Comparison of ENCODE assay signal across 31 mouse cellular contexts in the genomic region with DNA sequence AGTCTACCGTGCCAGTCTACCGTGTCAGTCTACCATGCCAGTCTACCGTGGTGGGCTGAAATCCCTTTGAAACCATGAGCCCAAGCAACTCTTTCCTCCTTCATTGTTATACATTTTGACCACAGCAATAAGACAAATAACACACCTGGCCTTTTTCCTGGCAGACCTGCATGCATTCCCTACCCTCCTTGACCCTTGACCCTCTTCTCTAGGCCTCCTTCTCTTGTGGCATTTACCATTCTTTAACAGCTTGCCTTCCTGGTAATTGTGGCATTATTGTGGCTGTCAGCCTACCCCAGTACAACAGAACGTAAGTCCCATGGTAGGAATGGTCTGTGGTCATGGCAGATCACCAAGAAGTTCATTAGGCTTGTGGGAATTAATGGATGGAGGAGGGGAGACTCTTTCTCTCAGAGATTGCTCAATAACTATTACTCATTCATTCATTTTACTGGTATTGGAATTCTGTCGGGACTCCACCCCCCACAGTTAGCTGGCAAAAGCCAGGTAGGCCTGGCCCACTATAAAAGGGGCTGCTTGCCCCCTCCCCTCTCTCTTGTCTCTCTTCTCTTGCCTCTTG. TPM values are rescaled to one million over a fixed set of nuclear protein-coding genes. Genes with fewer than 3 reads are reported as not detected.
DNase-seq lines count a peak whose midpoint lies in the region; ATAC-seq and TF ChIP-seq lines count a peak whose summit lies in the region.
"Had no signal": no experiment of that assay in that cellular context is flagged by ENCODE, and none has a peak within 500 bp of the region (broad histone marks: within the 10 kb centered on the region; RNA-seq: fewer than 3 reads in every experiment).

No protein-coding gene starts in this region.

- intact Hi-C loops in left cerebral cortex, postnatal 25 days (cut with DNase I), result no loop called here

- no peak for ATAC-seq in liver, embryonic 12.5 days
- ATAC-seq in megakaryocyte, adult 5-6 weeks (ENCODE audit: poor library complexity, severe bottlenecking), result no peak
- ATAC-seq: activated CD4-positive, CD25-positive, alpha-beta regulatory T cell, adult 4 months; forebrain, embryonic 14.5 days; hindbrain, postnatal 0 days; inflammation-experienced regulatory T-cells, adult 6 months had no signal

- H3K9ac ChIP-seq in liver, adult 2 months (ENCODE audit: low read depth, low read length), result no peak overlapping the region
- H3K9ac ChIP-seq in liver, embryonic 12.5 days, result no peak overlapping the region
- H3K9ac ChIP-seq: embryonic facial prominence, embryonic 13.5 days; heart, embryonic 13.5 days; hindbrain, embryonic 14.5 days had no signal

- 0 out of 2 replicates have a peak, but pooled peaks cover 2% of the 10 kb centered on the region for H3K9me3 ChIP-seq in liver, embryonic 12.5 days (replicated peaks)
- peaks cover 28% of the 10 kb centered on the region for H3K9me3 ChIP-seq in megakaryocyte, embryonic 14.5 days
- H3K9me3 ChIP-seq: embryonic facial prominence, embryonic 10.5 days; embryonic facial prominence, embryonic 13.5 days; G1E; heart, embryonic 10.5 days; heart, embryonic 13.5 days had no signal

- peaks cover 7% of the 10 kb centered on the region for H3K4me1 ChIP-seq in liver, adult 2 months (ENCODE audit: control insufficient read depth, insufficient read depth, low read length)
- peaks cover 16% of the 10 kb centered on the region for H3K4me1 ChIP-seq in liver, embryonic 12.5 days
- peaks cover 15% of the 10 kb centered on the region for H3K4me1 ChIP-seq in megakaryocyte, embryonic 14.5 days

- H3K4me3 ChIP-seq in liver, adult 2 months (ENCODE audit: insufficient read depth, low read depth, low read length), result no peak overlapping the region
- no peak overlapping the region for H3K4me3 ChIP-seq in liver, embryonic 12.5 days
- peak overlapping the region; percentile 74 for H3K4me3 ChIP-seq in megakaryocyte, embryonic 14.5 days (replicated peaks)
- no peak overlapping the region for H3K4me3 ChIP-seq in myocyte
- H3K4me3 ChIP-seq: embryonic facial prominence, embryonic 10.5 days; embryonic facial prominence, embryonic 13.5 days; erythroblast, embryonic 14.5 days; heart, adult 2 months; heart, embryonic 10.5 days; heart, embryonic 13.5 days had no signal

- H3K27ac ChIP-seq in liver, adult 2 months (replicated peaks; ENCODE audit: insufficient read depth, low read depth, low read length), result no peak overlapping the region
- H3K27ac ChIP-seq in liver, embryonic 12.5 days, result no peak overlapping the region
- H3K27ac ChIP-seq: embryonic facial prominence, embryonic 13.5 days; heart, adult 2 months; heart, embryonic 10.5 days; heart, embryonic 13.5 days; hindbrain, embryonic 14.5 days; hindbrain, postnatal 0 days had no signal

- no peak for TF ChIP-seq CTCF in liver, adult 2 months (IDR thresholded peaks at IDR 0.05; ENCODE audit: low read depth, low read length)

- TF ChIP-seq POLR2A in liver, adult 2 months (IDR thresholded peaks at IDR 0.05; ENCODE audit: extremely low read depth, insufficient read depth, low read length), result no peak
- no peak for TF ChIP-seq POLR2A in myocyte (IDR thresholded peaks at IDR 0.05; ENCODE audit: insufficient read length, low read depth)

- no peaks in the 10 kb centered on the region for H3K79me2 ChIP-seq in liver, adult 2 months (ENCODE audit: control insufficient read depth, insufficient read depth, low read length)
- H3K79me2 ChIP-seq in myocyte (ENCODE audit: control insufficient read depth, insufficient read depth), result no peaks in the 10 kb centered on the region

- no peaks in the 10 kb centered on the region for H3K27me3 ChIP-seq in liver, adult 2 months (ENCODE audit: control insufficient read depth, insufficient read depth, low read length)
- peaks cover 32% of the 10 kb centered on the region for H3K27me3 ChIP-seq in liver, embryonic 12.5 days (replicated peaks)
- H3K27me3 ChIP-seq in megakaryocyte, embryonic 14.5 days (replicated peaks), result peaks cover 43% of the 10 kb centered on the region
- H3K27me3 ChIP-seq in myocyte (ENCODE audit: control insufficient read depth, insufficient read depth, insufficient read length), result peaks cover 6% of the 10 kb centered on the region

- DNase-seq in liver, adult 2 months (ENCODE audit: extremely low read depth, low read depth, low spot score), result peak; percentile 43
- DNase-seq in Muller cell, postnatal 12 days (ENCODE audit: inconsistent ontology term), result peak; percentile 86
- DNase-seq in left cerebral cortex, postnatal 25 days (ENCODE audit: low spot score in 2 of 2), result no peak
- DNase-seq in c-Kit-positive CD71-positive TER-119-positive erythroid progenitor cells, embryonic 14.5 days (ENCODE audit: low spot score), result no peak
- DNase-seq: adrenal gland, postnatal 10 days; cerebellum, adult 11-12 months; cerebellum, adult 8-10 months; cerebellum, postnatal 10 days; cerebellum, postnatal 36 days; embryo, embryonic 11 days; gastrocnemius, postnatal 36 days; heart, adult 2 months; heart, postnatal 14 days; heart, postnatal 4 days had no signal

- H3ac ChIP-seq in myocyte (ENCODE audit: control insufficient read depth, insufficient read length), result no peak overlapping the region

- WGBS in liver, adult 2 months, result 69% methylated on average over 5 of the region's 5 CpGs
- 68% methylated on average over 5 of the region's 5 CpGs for WGBS in liver, embryonic 12.5 days (ENCODE audit: insufficient replicate concordance)

- no peak overlapping the region for H3K4me2 ChIP-seq in liver, embryonic 12.5 days
- H3K4me2 ChIP-seq in myocyte (ENCODE audit: low read depth), result no peak overlapping the region
- H3K4me2 ChIP-seq: embryonic facial prominence, embryonic 13.5 days; heart, embryonic 13.5 days; hindbrain, embryonic 14.5 days had no signal

- no peaks in the 10 kb centered on the region for H3K36me3 ChIP-seq in liver, adult 2 months (ENCODE audit: control insufficient read depth, insufficient read depth, low read length)
- no peaks in the 10 kb centered on the region for H3K36me3 ChIP-seq in liver, embryonic 12.5 days
- no peaks in the 10 kb centered on the region for H3K36me3 ChIP-seq in megakaryocyte, embryonic 14.5 days (replicated peaks; ENCODE audit: low read length)
- H3K36me3 ChIP-seq in myocyte (ENCODE audit: control insufficient read depth, insufficient read depth), result no peaks in the 10 kb centered on the region
- H3K36me3 ChIP-seq: embryonic facial prominence, embryonic 10.5 days; embryonic facial prominence, embryonic 13.5 days; G1E; heart, embryonic 10.5 days; heart, embryonic 13.5 days had no signal

TF ChIP-seq in myocyte, 11 proteins besides CTCF, POLR2A, EP300 and RAD21:
- TF ChIP-seq POLR2AphosphoS2 (IDR thresholded peaks at IDR 0.05; ENCODE audit: insufficient read length, low read depth), result no peak
- TF ChIP-seq CEBPB (IDR thresholded peaks at IDR 0.05; ENCODE audit: insufficient read depth, poor library complexity, severe bottlenecking), result 0 out of 2 replicates have a peak, but pooled peaks have one; percentile 12

RNA-seq across cellular contexts. Expression of a gene that starts 6.3 kb away (rescaled TPM):
- 1.9 and 3.2 TPM in 2 replicates for total RNA-seq in liver, adult 2 months (2014; rRNA removed)
- 0.33 and 0.39 TPM in 2 replicates for polyA plus RNA-seq in liver, adult 2 months (2012; rRNA removed)
- polyA plus RNA-seq in liver, embryonic 12.5 days (2016; fragmentation: Nextera tagmentation; extraction: Ambion mirVana), result 0.46 and 0.49 TPM in 2 replicates
- polyA plus RNA-seq in megakaryocyte, embryonic 14.5 days (2012; ENCODE audit: insufficient read depth, low replicate concordance), result not detected in 2 replicates
- 0.05 and 0.54 TPM in 2 replicates for total RNA-seq in megakaryocyte, adult 5-6 weeks (2015)
- total RNA-seq in megakaryocyte, adult 5-6 weeks (2017), result 0.11 TPM in 1 of 2 replicates, not detected in the other
- polyA plus RNA-seq in myocyte (2012; fragmentation: generic; extraction: Trizol), result 0.02 TPM
- 10 to 100 TPM; 13.3 to 21.4 TPM for total RNA-seq in left cerebral cortex, postnatal 25 days (2021)
- total RNA-seq: G1E had no signal
- polyA plus RNA-seq: activated CD4-positive, CD25-positive, alpha-beta regulatory T cell, adult 4 months; erythroblast, embryonic 14.5 days; G1E; inflammation-experienced regulatory T-cells, adult 6 months had no signal

RNA-seq across cellular contexts. Expression of a gene that starts 6.3 kb away (rescaled TPM):
- total RNA-seq in liver, adult 2 months (2014; rRNA removed), result under 0.01 TPM in 1 of 2 replicates, not detected in the other
- 0.05 and 0.99 TPM in 2 replicates for polyA plus RNA-seq in liver, adult 2 months (2012; rRNA removed)
- not detected in 2 replicates for polyA plus RNA-seq in liver, embryonic 12.5 days (2016; fragmentation: Nextera tagmentation; extraction: Ambion mirVana)
- polyA plus RNA-seq in megakaryocyte, embryonic 14.5 days (2012; ENCODE audit: insufficient read depth, low replicate concordance), result 0.17 TPM in 1 of 2 replicates, not detected in the other
- total RNA-seq in megakaryocyte, adult 5-6 weeks (2015), result not detected in 2 replicates
- not detected in 2 replicates for total RNA-seq in megakaryocyte, adult 5-6 weeks (2017)
- polyA plus RNA-seq in myocyte (2012; fragmentation: generic; extraction: Trizol), result not detected
- under 1 TPM; 0.27 to 0.37 TPM for total RNA-seq in left cerebral cortex, postnatal 25 days (2021)
- total RNA-seq: CH12.LX; granulocyte monocyte progenitor cell, adult 5-6 weeks had no signal
- polyA plus RNA-seq: activated CD4-positive, CD25-positive, alpha-beta regulatory T cell, adult 4 months; embryonic facial prominence, embryonic 10.5 days; erythroblast, embryonic 14.5 days; G1E; heart, embryonic 10.5 days; inflammation-experienced regulatory T-cells, adult 6 months had no signal

RNA-seq across cellular contexts. Expression of a gene that starts 57.7 kb away (rescaled TPM):
- 40.1 and 51.7 TPM in 2 replicates for total RNA-seq in liver, adult 2 months (2014; rRNA removed)
- polyA plus RNA-seq in liver, adult 2 months (2012; rRNA removed), result 37.4 and 41.5 TPM in 2 replicates
- 62.9 and 64.4 TPM in 2 replicates for polyA plus RNA-seq in liver, embryonic 12.5 days (2016; fragmentation: Nextera tagmentation; extraction: Ambion mirVana)
- polyA plus RNA-seq in megakaryocyte, embryonic 14.5 days (2012; ENCODE audit: insufficient read depth, low replicate concordance), result 19.9 TPM in 1 of 2 replicates, not detected in the other
- total RNA-seq in megakaryocyte, adult 5-6 weeks (2015), result 18.3 and 19.5 TPM in 2 replicates
- total RNA-seq in megakaryocyte, adult 5-6 weeks (2017), result 20.9 and 21.5 TPM in 2 replicates
- 36.2 TPM for polyA plus RNA-seq in myocyte (2012; fragmentation: generic; extraction: Trizol)
- 10 to 100 TPM; 33.4 to 37.1 TPM for total RNA-seq in left cerebral cortex, postnatal 25 days (2021)

Comparison
In these comparisons a context has a peak if more than half of its experiments do, and no peak if none do; other contexts are left out.
1. DNase-seq: peak in liver, adult 2 months (single experiment) and Muller cell, postnatal 12 days (single experiment); none in left cerebral cortex, postnatal 25 days (0 of 2) and c-Kit-positive CD71-positive TER-119-positive erythroid progenitor cells, embryonic 14.5 days (single experiment).